Mouse (Mus musculus) cerebellum, adult 9-11 months (tissue): ENCODE measurements around the gene Ccl2.

Source experiments
- DNase-seq: peaks from one replicate; pipeline ENCODE4 v3.0.0; 2022

Gene Ccl2

DNA sequence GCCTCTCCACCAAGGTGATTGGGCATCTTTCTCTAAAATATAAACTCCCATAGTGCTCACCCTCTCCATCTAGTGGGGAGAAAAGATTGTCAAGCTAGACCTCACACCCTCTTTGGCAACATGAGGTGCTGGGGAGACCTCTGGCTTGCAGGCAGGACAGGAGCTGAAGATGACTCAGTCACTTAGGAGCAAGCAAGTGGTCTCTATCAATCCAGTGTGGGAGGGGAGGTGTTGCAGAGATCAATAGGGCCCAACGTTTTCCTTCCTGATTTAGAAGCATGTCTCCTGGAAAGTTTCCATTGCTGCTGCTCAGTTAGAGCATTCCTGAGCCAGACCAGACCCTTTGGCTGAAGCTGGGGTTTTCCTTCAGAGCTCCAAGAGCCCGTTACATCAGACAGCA lies 3.2 kb downstream of the Ccl2 start, which contains the start of gene Gm17268:
TSS of gene Gm17268 (minus strand) at position 28 of the 400 bp plus-strand sequence.
- no peak for DNase-seq

DNA sequence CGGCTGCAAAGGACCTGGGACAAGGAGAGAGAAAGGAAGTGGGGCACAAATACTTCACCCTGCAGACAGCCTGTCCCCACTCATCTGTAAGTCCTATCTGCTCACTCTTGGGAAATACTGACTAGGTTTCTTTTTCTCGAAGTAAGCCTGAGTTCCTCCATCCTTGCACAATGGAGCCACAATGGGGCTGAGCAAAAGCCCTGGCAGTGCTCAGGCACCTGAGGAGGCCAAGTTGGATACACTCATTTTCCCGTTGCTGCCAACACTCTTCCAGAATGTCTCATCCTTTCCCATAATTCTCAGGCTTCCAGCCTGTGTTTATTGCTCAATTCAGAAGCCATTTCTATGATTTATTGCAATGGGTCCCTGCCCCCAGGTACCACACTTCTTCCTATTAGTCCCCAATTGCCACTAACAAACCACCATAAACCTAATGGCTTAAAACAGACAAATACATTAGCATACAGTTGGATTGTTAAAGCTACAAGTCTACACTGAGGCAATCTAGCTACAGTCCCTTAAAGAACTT lies 3.8 kb downstream of the Ccl2 start:
- DNase-seq, result no peak

- no peak for DNase-seq
These were observed 6.3 kb downstream of the Ccl2 start for GRCm38 (mm10) chr11:82041671-82042080.

DNA sequence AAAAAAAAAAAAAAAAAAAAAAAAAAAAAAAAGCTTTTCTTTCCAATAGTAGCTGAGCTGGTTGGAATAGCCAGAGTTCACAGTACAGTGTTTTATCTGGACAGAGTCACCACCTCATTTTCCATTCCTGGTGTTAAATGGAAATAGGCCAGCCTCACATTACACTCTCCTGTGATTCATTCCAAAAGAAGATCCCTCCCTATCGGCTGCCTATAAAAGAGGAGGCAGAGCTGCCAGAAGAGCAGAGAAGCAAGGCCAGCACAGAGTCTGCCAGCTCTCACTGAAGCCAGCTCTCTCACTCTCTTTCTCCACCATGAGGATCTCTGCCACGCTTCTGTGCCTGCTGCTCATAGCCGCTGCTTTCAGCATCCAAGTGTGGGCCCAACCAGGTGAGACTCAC lies 10.1 kb downstream of the Ccl2 start, which contains the start of gene Ccl7:
TSS of gene Ccl7 (plus strand) at position 242 of the 400 bp plus-strand sequence.
- peak; percentile 2 for DNase-seq

GRCm38 (mm10) chr11:82047746-82048415 lies 12.5 kb downstream of the Ccl2 start:
- DNase-seq, result no peak

DNA sequence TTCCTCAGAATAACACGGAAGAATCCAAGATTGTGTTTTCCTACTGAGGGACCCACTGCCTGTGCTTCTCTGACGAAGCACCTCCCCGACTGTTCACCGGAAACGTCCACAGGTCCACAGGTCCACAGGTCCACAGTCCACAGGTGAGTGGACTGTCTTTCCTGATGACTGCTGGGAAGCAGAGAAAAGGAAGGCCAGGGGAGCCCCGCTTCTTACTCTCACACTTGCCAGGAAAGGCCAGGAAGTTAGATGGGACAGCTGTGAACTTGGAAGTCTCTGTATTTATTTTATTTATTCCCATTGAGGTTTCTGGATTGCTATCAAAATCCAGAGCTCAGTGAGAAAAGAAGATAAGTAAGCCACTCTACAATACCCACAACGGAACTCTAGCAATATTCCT lies 18.5 kb downstream of the Ccl2 start:
- no peak for DNase-seq

DNA sequence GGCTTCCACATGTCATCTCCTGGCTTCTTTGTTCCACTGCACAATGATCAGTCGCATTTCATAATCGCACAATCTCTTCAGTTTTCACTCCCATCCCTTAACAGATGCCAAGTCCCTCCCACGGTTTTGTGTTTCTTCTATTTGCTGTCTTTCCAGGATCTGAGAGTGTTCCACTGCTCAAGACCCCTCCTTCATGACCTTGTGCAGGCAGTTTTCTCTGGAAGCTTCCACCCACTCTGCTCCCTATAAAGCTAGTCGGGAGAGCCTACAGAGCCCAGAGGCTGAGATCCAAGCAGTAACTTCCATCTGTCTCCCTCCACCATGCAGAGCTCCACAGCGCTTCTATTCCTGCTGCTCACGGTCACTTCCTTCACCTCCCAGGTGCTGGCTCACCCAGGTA lies 22.3 kb downstream of the Ccl2 start, which contains the start of gene Ccl11:
TSS of gene Ccl11 (plus strand) at position 178 of the 400 bp plus-strand sequence.
- no peak for DNase-seq

GRCm38 (mm10) chr11:82062226-82062625 lies 26.9 kb downstream of the Ccl2 start:
- no peak for DNase-seq

DNA sequence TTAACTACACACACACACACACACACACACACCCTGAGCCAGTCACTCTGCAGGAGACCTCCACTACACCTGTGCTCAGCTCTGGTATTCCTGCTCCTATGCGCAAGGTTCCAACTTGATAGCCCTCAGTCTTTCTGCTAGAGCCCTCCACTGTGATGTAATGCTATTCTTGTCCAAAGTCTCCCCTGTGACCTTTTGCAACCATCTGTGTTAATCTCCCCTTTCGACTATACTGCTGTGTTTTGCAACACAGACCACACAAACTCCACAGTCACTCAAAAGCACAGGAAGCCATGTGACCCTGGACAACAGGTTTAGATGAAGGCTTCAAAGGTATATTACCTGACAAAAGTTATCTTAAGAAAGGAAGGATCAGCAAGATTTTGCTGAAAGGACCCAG lies 28.1 kb downstream of the Ccl2 start:
- no peak for DNase-seq

- DNase-seq, result no peak
These were observed 31.7 kb downstream of the Ccl2 start for GRCm38 (mm10) chr11:82066953-82067571.

- peak; percentile 2 for DNase-seq
These were observed 35.7 kb downstream of the Ccl2 start for GRCm38 (mm10) chr11:82071076-82071475.

GRCm38 (mm10) chr11:82072374-82072773 lies 37.0 kb downstream of the Ccl2 start:
- no peak for DNase-seq

DNA sequence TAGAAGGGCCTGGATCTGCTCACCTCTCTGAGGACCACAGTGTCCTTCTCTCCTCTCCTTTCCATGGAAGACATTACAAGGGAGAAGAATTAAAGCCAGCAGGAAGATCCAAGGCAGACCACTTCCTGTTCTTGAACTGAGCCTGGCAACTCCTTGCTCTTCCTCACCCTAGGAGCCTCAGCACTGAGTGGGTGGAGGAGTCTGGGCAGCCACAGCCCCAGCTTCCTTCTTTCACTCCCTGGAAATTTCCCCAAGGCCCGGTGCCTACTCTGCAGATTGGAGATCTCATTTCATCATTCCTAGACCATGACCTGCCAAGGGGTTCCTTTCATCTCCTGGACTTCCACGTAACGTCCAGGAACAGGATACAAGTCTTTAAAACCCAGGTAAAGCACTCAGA lies 37.6 kb downstream of the Ccl2 start:
- no peak for DNase-seq

DNA sequence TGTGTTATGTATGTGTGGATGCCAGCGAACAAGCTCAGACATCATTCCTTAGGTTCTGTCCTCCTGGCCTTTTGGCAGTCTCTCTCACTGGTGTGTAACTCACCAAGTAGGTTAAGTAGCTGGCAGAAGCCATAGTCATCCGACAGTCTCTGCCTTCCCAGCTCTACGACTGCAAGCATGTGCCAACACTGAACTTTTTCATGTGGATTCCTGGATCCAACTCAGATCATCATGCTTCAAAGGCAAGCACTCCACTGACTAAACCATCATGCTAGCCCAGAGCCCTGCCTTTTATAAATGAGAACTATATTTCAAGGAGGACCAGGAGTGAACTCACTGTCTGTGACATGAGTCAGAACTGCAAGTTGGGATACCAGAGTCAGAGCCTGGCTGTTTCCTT lies 38.3 kb downstream of the Ccl2 start:
- DNase-seq, result no peak

DNA sequence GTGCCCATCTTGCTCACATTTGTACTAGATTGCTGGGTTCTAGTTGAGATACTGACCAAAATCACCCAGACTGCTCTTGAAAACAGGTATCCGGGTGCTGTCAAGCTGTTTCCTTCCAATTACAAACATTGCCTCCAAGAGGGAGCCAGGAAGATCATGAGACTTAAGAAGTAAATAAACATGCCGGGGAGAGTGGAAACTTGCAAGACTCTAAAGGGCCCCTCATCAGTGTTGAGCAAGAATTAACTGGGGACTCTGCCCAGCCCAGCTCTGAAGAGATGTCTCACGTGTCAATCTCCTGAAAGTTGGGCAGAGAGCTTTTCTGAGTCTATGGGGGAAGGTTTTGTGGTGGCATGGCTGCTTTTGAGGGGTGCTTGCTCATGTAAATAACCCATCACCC lies 41.7 kb downstream of the Ccl2 start:
- no peak for DNase-seq

DNA sequence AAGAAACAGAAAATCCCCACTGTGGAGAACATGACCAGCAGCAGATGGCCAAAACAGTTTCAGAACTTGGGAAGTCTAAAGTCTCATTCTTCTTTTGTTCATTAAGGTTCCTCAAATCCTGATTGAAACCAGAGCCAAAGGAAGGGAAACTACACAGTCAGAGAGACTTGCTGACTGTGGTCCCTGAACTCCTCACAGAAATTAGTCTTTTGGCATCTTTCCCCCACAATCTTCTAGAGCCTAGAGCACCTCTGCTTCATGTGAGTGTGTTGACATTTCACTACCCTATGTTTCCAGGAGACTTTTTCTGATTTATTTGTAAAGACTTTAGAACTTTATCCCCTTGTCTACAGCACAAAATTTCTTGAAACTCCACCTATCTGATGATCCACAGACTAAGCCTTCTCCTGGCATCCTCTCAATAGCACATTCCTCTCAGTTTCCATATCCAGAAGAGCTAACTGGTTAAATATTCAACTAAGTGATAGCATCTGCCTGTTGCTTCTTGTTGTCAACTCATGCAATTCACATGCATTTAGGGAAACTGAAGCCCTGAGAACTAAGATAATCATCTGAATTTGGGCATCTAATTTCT lies 42.9 kb downstream of the Ccl2 start:
- DNase-seq, result no peak

DNA sequence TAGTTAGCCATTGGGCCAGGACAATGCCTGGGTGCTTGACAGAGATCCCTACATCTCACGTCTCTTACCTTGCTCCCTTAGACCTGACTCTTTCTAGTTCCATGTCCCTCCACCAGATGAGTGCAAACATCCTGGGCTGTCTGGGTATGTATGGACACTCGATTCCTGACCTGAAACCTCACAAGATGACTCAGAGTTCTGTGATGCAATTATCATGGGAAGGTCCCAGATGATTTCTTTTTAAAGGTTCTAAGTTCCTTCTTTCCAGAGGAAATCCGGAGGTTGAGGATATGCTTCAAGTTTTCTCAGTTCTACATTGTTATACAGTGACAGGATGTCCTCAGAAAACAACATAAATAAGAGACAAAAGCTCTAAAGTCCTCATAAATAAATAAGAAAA lies 45.5 kb downstream of the Ccl2 start:
- no peak for DNase-seq

- no peak for DNase-seq
These were observed 49.0 kb downstream of the Ccl2 start for GRCm38 (mm10) chr11:82084360-82084759.
